Mouse (Mus musculus) testis, adult 2 months (tissue): ENCODE results near the gene B4gat1.

Experiments used
- CTCF ChIP-seq: fragments of 200-500 bp; IDR thresholded peaks from 2 replicates; pipeline ENCODE4 v1.5.1; 2012; ENCODE audit warnings: low read depth, mild to moderate bottlenecking, inconsistent platforms, low read length, moderate library complexity; ENCODE audit not compliant: control insufficient read depth, insufficient read depth, insufficient replicate concordance
- POLR2A ChIP-seq: fragments of 200-500 bp; IDR thresholded peaks from 2 replicates; pipeline ENCODE4 v1.6.1; 2012; ENCODE audit warnings: low read depth, mild to moderate bottlenecking, inconsistent platforms, low read length, moderate library complexity; ENCODE audit not compliant: control insufficient read depth

GRCm38 (mm10) chr19:5057876-5058775 is 19.5 kb downstream of the B4gat1 start:
- TF ChIP-seq POLR2A = no peak
- TF ChIP-seq CTCF = no peak
